Mouse (Mus musculus): ENCODE data around the gene Knstrn.

- TF ChIP-seq CTCF (IDR thresholded peaks at IDR 0.05; ENCODE audit: low read depth) (no peak), EP300 (optimal IDR thresholded peaks at IDR 0.05) (no peak)
Measured at GRCm38 (mm10) chr2:118781115-118781514, 32.7 kb upstream of the Knstrn start.

All from stomach, postnatal 0 days (tissue).